Mouse (Mus musculus): ENCODE measurements around the gene Mrs2.

DNA sequence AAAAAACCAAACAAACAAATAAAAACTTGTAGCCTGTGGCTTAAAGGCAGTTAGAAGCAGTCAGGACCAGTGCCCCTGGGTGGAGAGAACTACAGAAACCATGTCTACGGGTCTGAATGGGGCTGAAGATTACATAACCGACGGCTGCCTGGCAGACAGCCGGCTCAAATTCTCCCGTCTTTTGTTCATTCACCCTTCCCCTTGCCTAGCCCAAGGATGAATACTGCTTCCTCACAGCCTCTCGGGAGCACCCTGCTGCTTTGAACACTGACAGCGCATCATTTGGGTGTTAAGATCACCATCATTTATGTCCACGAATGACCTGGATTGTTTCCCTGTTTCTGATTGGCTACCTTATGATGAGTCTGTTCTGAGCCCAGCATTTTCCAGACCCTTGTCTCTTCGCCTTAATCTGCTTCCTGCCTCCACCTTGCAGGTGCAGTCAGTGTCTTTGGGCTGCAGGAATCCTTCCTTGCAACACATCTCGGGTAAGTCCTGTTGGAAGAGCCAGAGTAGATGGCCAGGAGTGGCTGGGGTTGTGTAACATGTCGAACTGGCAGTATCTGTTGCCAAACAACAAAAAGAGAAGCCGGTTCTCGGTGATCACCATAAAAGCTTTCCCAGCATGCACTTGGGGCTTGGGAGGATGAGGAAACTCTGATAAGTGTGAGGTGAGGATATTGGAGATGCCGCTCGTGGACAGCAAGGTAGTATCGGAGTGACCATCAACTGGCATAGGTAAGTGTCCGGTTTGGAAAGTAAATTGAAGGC is 77.5 kb downstream of the Mrs2 start, which contains the start of gene Gpld1:
- TF ChIP-seq CHD2 (IDR thresholded peaks at IDR 0.05; ENCODE audit: low read depth, low read length) = no peak
- TF ChIP-seq ZNF384 (IDR thresholded peaks at IDR 0.05; ENCODE audit: low read depth, low read length) = no peak
